Mouse (Mus musculus) CH12.LX (cell line): ENCODE measurements around the gene Itgb2l.

Source experiments
- CHD2 ChIP-seq: IDR thresholded peaks from 2 replicates; pipeline ENCODE4 v1.6.1; 2011; ENCODE audit warnings: low read length, improper control_type of control experiment
- CTCF ChIP-seq, 2 experiments: IDR thresholded peaks in 1 of 2; conservative IDR thresholded peaks in 1 of 2; 2 replicates each; pipeline ENCODE4 v1.5.1; 2011 to 2012; ENCODE audit warnings: low read depth in 2 of 2, low read length in 2 of 2, improper control_type of control experiment in 1 of 2, inconsistent platforms in 1 of 2, mild to moderate bottlenecking in 1 of 2, moderate library complexity in 1 of 2
- ETS1 ChIP-seq: conservative IDR thresholded peaks from 2 replicates; pipeline ENCODE4 v1.6.1; 2012; ENCODE audit warnings: low read depth, mild to moderate bottlenecking, inconsistent platforms, low read length, improper control_type of control experiment, moderate library complexity
- MAZ ChIP-seq: IDR thresholded peaks from 2 replicates; pipeline ENCODE4 v1.6.1; 2012; ENCODE audit warnings: low read depth, mild to moderate bottlenecking, inconsistent platforms, low read length, improper control_type of control experiment, moderate library complexity
- MYC ChIP-seq: IDR thresholded peaks from 2 replicates; pipeline ENCODE4 v1.6.1; 2011; ENCODE audit warnings: low read depth, mild to moderate bottlenecking, improper control_type of control experiment, low read length
- POLR2A ChIP-seq: IDR thresholded peaks from 2 replicates; pipeline ENCODE4 v1.6.1; 2011; ENCODE audit warnings: low read depth, mild to moderate bottlenecking, improper control_type of control experiment, low read length
- POLR2AphosphoS2 ChIP-seq: IDR thresholded peaks from 2 replicates; pipeline ENCODE4 v1.6.1; 2011; ENCODE audit warnings: low read depth, low read length, improper control_type of control experiment
- SMC3 ChIP-seq: IDR thresholded peaks from 2 replicates; pipeline ENCODE4 v1.6.1; 2011; ENCODE audit warnings: low read depth, low read length, improper control_type of control experiment
- TBP ChIP-seq: conservative IDR thresholded peaks from 2 replicates; pipeline ENCODE4 v1.6.1; 2011; ENCODE audit warnings: low read depth, low read length, improper control_type of control experiment
- UBTF ChIP-seq: IDR thresholded peaks from 2 replicates; pipeline ENCODE4 v1.6.1; 2012; ENCODE audit warnings: low read depth, mild to moderate bottlenecking, inconsistent platforms, low read length, improper control_type of control experiment, moderate library complexity
- USF2 ChIP-seq: conservative IDR thresholded peaks from 2 replicates; pipeline ENCODE4 v1.6.1; 2011; ENCODE audit warnings: low read depth, low read length, improper control_type of control experiment
- ZKSCAN1 ChIP-seq: IDR thresholded peaks from 2 replicates; pipeline ENCODE4 v1.6.1; 2012; ENCODE audit warnings: low read depth, inconsistent platforms, low read length, improper control_type of control experiment, borderline replicate concordance
- ZNF384 ChIP-seq: IDR thresholded peaks from 2 replicates; pipeline ENCODE4 v1.6.1; 2012; ENCODE audit warnings: low read depth, low read length, improper control_type of control experiment, inconsistent platforms

DNA sequence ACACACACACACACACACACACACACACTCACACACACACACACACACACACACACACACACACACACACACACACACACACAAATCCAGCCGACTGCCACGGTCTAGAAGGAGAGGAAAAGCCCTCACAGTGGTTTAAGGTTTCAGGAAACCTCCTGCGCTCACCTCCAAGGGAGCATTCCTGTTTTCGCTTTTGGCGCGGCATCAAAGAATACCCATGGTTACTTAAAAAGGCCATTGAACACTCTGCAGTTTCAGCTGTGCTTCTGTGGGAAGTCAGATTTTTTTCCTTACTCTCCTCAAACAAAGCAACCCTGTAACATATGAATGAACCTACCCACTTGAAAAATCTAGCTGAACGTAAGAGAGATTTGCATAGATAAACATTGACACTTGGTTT is 67.1 kb downstream of the Itgb2l start:
- TF ChIP-seq POLR2AphosphoS2 (no peak), CTCF (conservative IDR thresholded peaks at IDR 0.05 in 1 of 2, IDR thresholded peaks at IDR 0.05 in 1 of 2; ENCODE audit: low read depth in 2 of 2, low read length in 2 of 2) (no peak), CHD2 (no peak), MYC (no peak), UBTF (no peak), ETS1 (no peak), SMC3 (no peak), ZNF384 (no peak), POLR2A (no peak), ZKSCAN1 (no peak), USF2 (no peak), MAZ (no peak), TBP (no peak)
